Mouse (Mus musculus) lung, postnatal 0 days (tissue): Measurements from ENCODE around the gene Zfp281.

Experiments
- CTCF ChIP-seq: IDR thresholded peaks from 2 replicates; pipeline ENCODE4 v1.5.1; 2016; ENCODE audit warnings: antibody characterized with exemption, mild to moderate bottlenecking
- EP300 ChIP-seq: IDR thresholded peaks from 2 replicates; pipeline ENCODE4 v1.6.1; 2016; ENCODE audit warnings: antibody characterized with exemption, mild to moderate bottlenecking, control low read depth

DNA sequence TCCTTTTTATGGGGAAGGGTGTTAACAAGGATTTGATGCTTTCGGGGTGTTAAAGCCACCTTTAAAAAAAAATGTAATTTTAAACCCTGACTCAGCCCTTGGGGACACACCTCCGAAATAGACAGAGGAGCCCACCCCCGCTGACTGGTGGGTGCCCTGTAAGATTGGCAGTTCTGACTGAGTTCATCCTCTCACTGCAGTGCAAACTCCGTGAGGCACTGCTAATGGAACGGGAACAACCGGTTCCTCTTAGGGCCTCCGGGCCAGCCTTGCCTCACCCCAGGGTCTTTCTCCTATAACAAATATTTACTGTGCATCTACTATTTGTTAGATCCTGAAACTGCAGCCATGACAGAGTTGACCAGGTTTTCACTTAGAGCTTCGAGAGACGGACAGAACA lies 18.9 kb upstream of the Zfp281 start:
- no peak for TF ChIP-seq CTCF
- no peak for TF ChIP-seq EP300
